In the genomic region with DNA sequence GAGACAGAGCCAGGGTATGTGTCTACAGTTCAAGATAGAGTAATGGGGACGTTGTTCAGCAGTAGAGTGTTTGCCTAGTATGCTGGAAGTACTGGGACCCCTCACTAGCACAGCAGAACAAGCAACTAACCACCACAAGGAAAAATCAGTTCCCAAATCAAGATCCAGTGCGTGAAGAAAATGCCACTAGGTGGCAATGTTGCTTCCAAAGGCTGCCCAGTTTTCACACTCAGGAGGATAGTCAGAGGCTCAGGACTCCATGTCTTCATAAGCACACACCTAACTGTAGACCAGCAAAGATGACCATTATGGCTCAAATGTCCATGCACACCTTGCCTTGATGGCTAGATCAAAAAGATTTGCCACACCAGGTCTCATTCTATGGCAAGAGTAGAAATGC, we compare ENCODE assay signal across 9 mouse cellular contexts.
A peak's percentile ranks its signal among the peaks of the same experiment; 100 is the strongest.
DNase-seq lines count a peak whose midpoint lies in the region; ATAC-seq lines count a peak whose summit lies in the region.
"Had no signal": no experiment of that assay in that cellular context is flagged by ENCODE, and none has a peak within 500 bp of the region (broad histone marks: within the 10 kb centered on the region; RNA-seq: fewer than 3 reads in every experiment).

No protein-coding gene starts in this region.

- H3K9ac ChIP-seq in hindbrain, embryonic 11.5 days (ENCODE audit: low read depth, low read length): no peak overlapping the region
- H3K9ac ChIP-seq in hindbrain, embryonic 13.5 days: no peak overlapping the region
- H3K9ac ChIP-seq: embryonic facial prominence, embryonic 12.5 days had no signal

- no peak overlapping the region for H3K27ac ChIP-seq in hindbrain, embryonic 11.5 days (ENCODE audit: low read depth, low read length)
- no peak overlapping the region for H3K27ac ChIP-seq in hindbrain, embryonic 13.5 days
- H3K27ac ChIP-seq: embryonic facial prominence, embryonic 12.5 days had no signal

- no peaks in the 10 kb centered on the region for H3K4me1 ChIP-seq in hindbrain, embryonic 11.5 days (replicated peaks; ENCODE audit: control insufficient read depth, insufficient read depth, low read length)
- H3K4me1 ChIP-seq in hindbrain, embryonic 13.5 days (replicated peaks): peaks cover 9% of the 10 kb centered on the region
- H3K4me1 ChIP-seq: embryonic facial prominence, embryonic 12.5 days had no signal

- H3K4me3 ChIP-seq in hindbrain, embryonic 11.5 days (ENCODE audit: low read depth, low read length): no peak overlapping the region
- H3K4me3 ChIP-seq in hindbrain, embryonic 13.5 days: no peak overlapping the region
- H3K4me3 ChIP-seq: embryonic facial prominence, embryonic 12.5 days had no signal

- 19% methylated on average over 2 of the region's 2 CpGs for WGBS in hindbrain, embryonic 11.5 days
- 22% methylated on average over 2 of the region's 2 CpGs for WGBS in hindbrain, embryonic 13.5 days

- no peaks in the 10 kb centered on the region for H3K27me3 ChIP-seq in hindbrain, embryonic 11.5 days (ENCODE audit: control insufficient read depth, insufficient read depth, low read length)
- H3K27me3 ChIP-seq in hindbrain, embryonic 13.5 days: no peaks in the 10 kb centered on the region
- no peaks in the 10 kb centered on the region for H3K27me3 ChIP-seq in splenic B cell, adult 2 months (ENCODE audit: control insufficient read depth, insufficient read depth, low read length, poor library complexity, severe bottlenecking)
- H3K27me3 ChIP-seq: embryonic facial prominence, embryonic 12.5 days had no signal

- peak; percentile 39 for DNase-seq in hindbrain, embryonic 11.5 days (ENCODE audit: low spot score)
- DNase-seq in thymus, postnatal 4 days: peak; percentile 40
- no peak for DNase-seq in thymus, postnatal 25 days
- peak; percentile 29 for DNase-seq in splenic B cell, adult 2 months (ENCODE audit: low read depth, low spot score)
- DNase-seq in urinary bladder, postnatal 4 days (ENCODE audit: low spot score in 2 of 2): no peak
- DNase-seq in layer of hippocampus, adult 9-11 months: no peak

- no peaks in the 10 kb centered on the region for H3K9me3 ChIP-seq in hindbrain, embryonic 11.5 days (ENCODE audit: control insufficient read depth, low read length)
- no peaks in the 10 kb centered on the region for H3K9me3 ChIP-seq in hindbrain, embryonic 13.5 days
- H3K9me3 ChIP-seq: embryonic facial prominence, embryonic 12.5 days had no signal

- no peak for ATAC-seq in hindbrain, embryonic 11.5 days (ENCODE audit: low FRiP score)
- ATAC-seq in hindbrain, embryonic 13.5 days (ENCODE audit: low FRiP score): no peak
- peak; percentile 33; the same call in 1 of the 2 replicates for ATAC-seq in granulocyte monocyte progenitor cell, adult 5-6 weeks (replicated peaks; ENCODE audit: poor library complexity, severe bottlenecking)

- no peak overlapping the region for H3K4me2 ChIP-seq in hindbrain, embryonic 11.5 days (replicated peaks; ENCODE audit: low read depth, low read length)
- H3K4me2 ChIP-seq in hindbrain, embryonic 13.5 days: no peak overlapping the region
- H3K4me2 ChIP-seq: embryonic facial prominence, embryonic 12.5 days had no signal

- H3K36me3 ChIP-seq in hindbrain, embryonic 11.5 days (ENCODE audit: control insufficient read depth, insufficient read depth, low read length): no peaks in the 10 kb centered on the region
- H3K36me3 ChIP-seq in hindbrain, embryonic 13.5 days: peaks cover 8% of the 10 kb centered on the region
- H3K36me3 ChIP-seq in splenic B cell, adult 2 months (ENCODE audit: control insufficient read depth, insufficient read depth, low read length, poor library complexity, severe bottlenecking): no peaks in the 10 kb centered on the region

Comparison
In these comparisons a context has a peak if more than half of its experiments do, and no peak if none do; other contexts are left out.
1. DNase-seq: peak in hindbrain, embryonic 11.5 days (single experiment), thymus, postnatal 4 days (single experiment) and splenic B cell, adult 2 months (single experiment); none in thymus, postnatal 25 days (single experiment), urinary bladder, postnatal 4 days (0 of 2) and layer of hippocampus, adult 9-11 months (single experiment).